Mouse (Mus musculus): ENCODE data around the gene Cd6. TPM values are rescaled to one million over a fixed set of nuclear protein-coding genes. Genes with fewer than 3 reads are reported as not detected.

Cd6 gene
- 1 to 10 TPM in 1 of 2 experiments, under 1 TPM in 1; 0.41 to 3.6 TPM for total RNA-seq (2021)
- long read RNA-seq, experiment 1, partial matches to known transcripts = 0 of 5 reads
- long read RNA-seq, experiment 1, other reads (novel, unspliced or antisense) = 2 of 5 reads
- long read RNA-seq, experiment 2, partial matches to known transcripts = 0 of 1 reads
- long read RNA-seq, experiment 2, other reads (novel, unspliced or antisense) = 0 of 1 reads

- intact Hi-C loops (cut with DNase I) = loop anchor here (2.0 kb wide), 1 partner anchor 115 kb away; no protein-coding TSS in a partner anchor
Observed at GRCm38 (mm10) chr19:10829436-10830175, at the start of gene Cd6. TSS of gene Cd6 (minus strand) at chr19:10830058.

GRCm38 (mm10) chr19:10878201-10878837 lies 48.5 kb upstream of the Cd6 start:
- intact Hi-C loops (cut with DNase I) = no loop called here
- peak in 1 of 2 experiments; percentile 17 for DNase-seq

More at GRCm38 (mm10) chr19:10829436-10830175, at the start of gene Cd6:
- no peak for DNase-seq

- DNase-seq = no peak
- intact Hi-C loops (cut with DNase I) = no loop called here
Observed at GRCm38 (mm10) chr19:10871328-10871961, 41.6 kb upstream of the Cd6 start.

GRCm38 (mm10) chr19:10870676-10871075 lies 40.8 kb upstream of the Cd6 start:
- intact Hi-C loops (cut with DNase I) = no loop called here
- DNase-seq = no peak

GRCm38 (mm10) chr19:10869886-10870527 lies 40.1 kb upstream of the Cd6 start, which contains the start of gene Tmem132a:
TSS of gene Tmem132a (minus strand) at chr19:10869940.
- intact Hi-C loops (cut with DNase I) = loop anchor here (2.0 kb wide), 1 partner anchor 23 kb away; no protein-coding TSS in a partner anchor
- DNase-seq = no peak

- DNase-seq = peak; percentile 80 to 82
- intact Hi-C loops (cut with DNase I) = loop anchor here (2.0 kb wide), 1 partner anchor 23 kb away; no protein-coding TSS in a partner anchor
Observed at GRCm38 (mm10) chr19:10869241-10869885, 39.5 kb upstream of the Cd6 start.

- DNase-seq = no peak
- intact Hi-C loops (cut with DNase I) = loop anchor here (2.0 kb wide), 1 partner anchor 22 kb away; no protein-coding TSS in a partner anchor
Observed at GRCm38 (mm10) chr19:10868623-10869141, 38.8 kb upstream of the Cd6 start.

- intact Hi-C loops (cut with DNase I) = loop anchor here (2.0 kb wide), 1 partner anchor 21 kb away; no protein-coding TSS in a partner anchor
Observed at GRCm38 (mm10) chr19:10867946-10868622, 38.2 kb upstream of the Cd6 start.

GRCm38 (mm10) chr19:10866351-10866750 lies 36.5 kb upstream of the Cd6 start:
- DNase-seq = no peak
- intact Hi-C loops (cut with DNase I) = no loop called here

More at GRCm38 (mm10) chr19:10867946-10868622, 38.2 kb upstream of the Cd6 start:
- no peak for DNase-seq

GRCm38 (mm10) chr19:10860072-10860497 lies 30.2 kb upstream of the Cd6 start:
- no peak for DNase-seq
- intact Hi-C loops (cut with DNase I) = no loop called here

- intact Hi-C loops (cut with DNase I) = no loop called here
- no peak for DNase-seq
Observed at GRCm38 (mm10) chr19:10856520-10856919, 26.7 kb upstream of the Cd6 start.

GRCm38 (mm10) chr19:10855422-10855821 lies 25.6 kb upstream of the Cd6 start:
- intact Hi-C loops (cut with DNase I) = no loop called here

GRCm38 (mm10) chr19:10847311-10848087 lies 17.6 kb upstream of the Cd6 start:
- DNase-seq = peak; percentile 50 to 77
- intact Hi-C loops (cut with DNase I) = loop anchor here (2.0 kb wide), 1 partner anchor 21 kb away; the partner anchor contains the start of gene Tmem132a

More at GRCm38 (mm10) chr19:10855422-10855821, 25.6 kb upstream of the Cd6 start:
- DNase-seq = no peak

GRCm38 (mm10) chr19:10846150-10846549 lies 16.3 kb upstream of the Cd6 start:
- DNase-seq = no peak
- intact Hi-C loops (cut with DNase I) = loop anchor here (2.0 kb wide), 1 partner anchor 23 kb away; the partner anchor contains the start of gene Tmem132a

- DNase-seq = no peak
- intact Hi-C loops (cut with DNase I) = no loop called here
Observed at GRCm38 (mm10) chr19:10845454-10845853, 15.6 kb upstream of the Cd6 start.

- DNase-seq = no peak
- intact Hi-C loops (cut with DNase I) = no loop called here
Observed at GRCm38 (mm10) chr19:10844206-10844605, 14.3 kb upstream of the Cd6 start.

GRCm38 (mm10) chr19:10842914-10843313 lies 13.1 kb upstream of the Cd6 start:
- intact Hi-C loops (cut with DNase I) = no loop called here
- peak in 1 of 2 experiments; percentile 25 for DNase-seq

Measured in heart, postnatal 14 days (tissue).